Mouse (Mus musculus) kidney, adult 2 months (tissue): ENCODE measurements around the gene Plin4.

ENCODE experiments used
- CTCF ChIP-seq: fragments of 200-500 bp; conservative IDR thresholded peaks from 2 replicates; pipeline ENCODE4 v1.5.1; 2011; ENCODE audit warnings: low read depth, mild to moderate bottlenecking, control low read depth, low read length, moderate library complexity, mixed read lengths; ENCODE audit not compliant: insufficient read depth, insufficient read length
- POLR2A ChIP-seq: fragments of 200-500 bp; IDR thresholded peaks from one replicate; pipeline ENCODE4 v1.6.1; 2011; ENCODE audit warnings: low read depth, low read length, control low read depth

- no peak for TF ChIP-seq CTCF
- no peak for TF ChIP-seq POLR2A
Measured at GRCm38 (mm10) chr17:56054938-56055337, 54.7 kb downstream of the Plin4 start.
